Mouse (Mus musculus) small intestine, adult 10 weeks (tissue): Measurements from ENCODE around the gene Clec14a. TPM values are rescaled to one million over a fixed set of nuclear protein-coding genes. Genes with fewer than 3 reads are reported as not detected.

Experiments
- polyA plus RNA-seq: library from polyadenylated mRNA; stranded (reverse); fragments of 350-450 nt; fragmentation: Illumina TruSeq; extraction: RNeasy Lipid Tissue Mini Kit (QIAGEN cat#74804); gene quantifications from one replicate; pipeline ENCODE4 v1.2.3, GENCODE M21; 2014; ENCODE audit warnings: low replicate concordance

The Clec14a gene
- polyA plus RNA-seq = 6.9 TPM

DNA sequence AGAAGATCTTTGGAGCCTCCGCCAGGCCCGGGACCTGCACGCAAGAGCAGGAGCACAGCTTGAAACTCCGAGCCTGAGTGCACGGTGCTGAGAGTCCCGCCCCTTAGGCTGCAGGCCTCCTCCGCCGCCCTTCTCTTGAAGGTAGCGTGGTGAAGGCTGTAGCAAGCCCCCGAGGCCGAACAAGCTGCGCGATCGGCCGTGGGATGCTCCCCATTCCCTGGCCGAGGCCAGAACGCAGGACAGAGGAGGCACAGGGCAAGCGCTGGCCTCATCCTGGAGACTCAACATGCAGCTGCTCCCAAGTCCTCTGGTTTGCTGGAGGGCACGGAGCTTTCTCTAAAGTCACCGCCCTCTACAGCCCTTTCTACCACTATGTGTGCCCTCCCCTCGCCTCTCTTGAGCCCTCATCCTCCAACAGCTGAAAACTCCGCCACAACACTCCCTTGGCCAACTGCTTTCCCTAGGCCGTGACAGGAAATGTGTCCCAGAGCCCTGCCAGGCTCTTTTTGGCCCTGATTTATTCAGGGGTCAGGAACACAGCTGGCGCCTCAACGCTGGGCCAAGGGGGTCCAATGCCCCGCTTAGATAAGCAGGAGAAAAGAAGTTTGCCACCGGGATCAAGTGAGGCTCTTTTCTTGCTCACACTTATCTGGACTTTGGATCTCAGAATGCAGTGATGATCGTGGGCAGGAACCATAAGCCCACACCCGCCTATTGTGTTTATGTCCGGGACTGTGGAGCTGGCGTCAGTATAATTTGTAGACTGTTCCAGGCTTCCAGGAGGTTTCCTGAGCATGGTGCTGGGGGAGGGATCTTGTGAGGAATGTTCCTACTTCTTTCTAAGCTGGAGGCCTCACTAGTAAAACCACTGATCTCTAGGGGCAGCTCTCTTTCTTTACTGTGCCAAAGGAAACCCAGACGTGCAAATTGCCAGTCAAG lies at the start of gene Clec14a:
Clec14a (minus strand) TSS at position 728 of the 939 bp plus-strand sequence.

Other genes with a start within 250 kb of the Clec14a start
- gene Sstr1, start 57.5 kb downstream of the Clec14a start, polyA plus RNA-seq = not detected